Mouse (Mus musculus) cerebellum, adult 2 months (tissue): ENCODE measurements around the gene Uvrag.

ENCODE experiments used
- CTCF ChIP-seq: fragments of 200-500 bp; IDR thresholded peaks from 2 replicates; pipeline ENCODE4 v1.5.1; 2011; ENCODE audit warnings: low read depth, mild to moderate bottlenecking, control low read depth, low read length, moderate library complexity, borderline replicate concordance; ENCODE audit not compliant: insufficient read depth
- POLR2A ChIP-seq: fragments of 200-500 bp; IDR thresholded peaks from 2 replicates; pipeline ENCODE4 v1.6.1; 2011; ENCODE audit warnings: low read length, control low read depth, borderline replicate concordance; ENCODE audit not compliant: insufficient read depth

DNA sequence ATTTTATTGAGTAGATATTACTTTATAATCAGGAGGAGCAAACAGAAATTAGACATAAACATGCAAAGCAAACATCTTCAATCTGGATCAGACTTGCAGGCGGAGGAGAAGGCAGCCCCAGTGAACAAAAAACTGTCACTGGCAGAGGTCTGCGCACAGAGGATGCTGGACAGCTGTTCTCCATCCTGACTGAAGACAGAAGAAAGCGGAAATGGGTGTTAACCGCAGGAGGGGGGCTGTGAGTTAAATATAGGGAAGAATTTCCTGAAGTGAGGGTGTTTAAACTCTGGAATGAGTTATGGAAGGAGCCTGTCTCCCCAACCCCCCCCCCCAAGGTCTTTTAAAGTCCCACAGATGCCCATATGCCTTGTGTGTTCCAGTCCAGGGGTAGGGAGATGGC is 241.1 kb downstream of the Uvrag start:
- no peak for TF ChIP-seq CTCF
- no peak for TF ChIP-seq POLR2A
